Comparison of ENCODE assay signal across 9 mouse cellular contexts in genomic region chr12:13602414-13602813, GRCm38 (mm10).
A peak's percentile ranks its signal among the peaks of the same experiment; 100 is the strongest.
DNase-seq lines count a peak whose midpoint lies in the region; ATAC-seq and TF ChIP-seq lines count a peak whose summit lies in the region.
"Had no signal": no experiment of that assay in that cellular context is flagged by ENCODE, and none has a peak within 500 bp of the region (broad histone marks: within the 10 kb centered on the region; RNA-seq: fewer than 3 reads in every experiment).

No protein-coding gene starts in this region.

- H3K4me3 ChIP-seq in hindbrain, embryonic 13.5 days: no peak overlapping the region
- no peak overlapping the region for H3K4me3 ChIP-seq in stomach, postnatal 0 days (ENCODE audit: low read depth, low read length)
- H3K4me3 ChIP-seq: limb, embryonic 13.5 days had no signal

- no peaks in the 10 kb centered on the region for H3K27me3 ChIP-seq in hindbrain, embryonic 13.5 days
- H3K27me3 ChIP-seq in stomach, postnatal 0 days (ENCODE audit: control insufficient read depth, insufficient read depth, low read length): no peaks in the 10 kb centered on the region
- H3K27me3 ChIP-seq: limb, embryonic 13.5 days had no signal

- ATAC-seq in hindbrain, embryonic 13.5 days (ENCODE audit: low FRiP score): 0 out of 2 replicates have a peak, but pooled peaks have one; percentile 26
- ATAC-seq in stomach, postnatal 0 days (ENCODE audit: low FRiP score, low TSS enrichment): no peak
- ATAC-seq in activated CD4-positive, CD25-positive, alpha-beta regulatory T cell, adult 4 months: no peak

- H3K4me2 ChIP-seq in hindbrain, embryonic 13.5 days: no peak overlapping the region
- no peak overlapping the region for H3K4me2 ChIP-seq in stomach, postnatal 0 days (replicated peaks; ENCODE audit: low read depth)
- H3K4me2 ChIP-seq: limb, embryonic 13.5 days had no signal

- no peak for TF ChIP-seq EP300 in stomach, postnatal 0 days (optimal IDR thresholded peaks at IDR 0.05)

- no peak overlapping the region for H3K9ac ChIP-seq in hindbrain, embryonic 13.5 days
- H3K9ac ChIP-seq in stomach, postnatal 0 days (ENCODE audit: low read length): no peak overlapping the region
- H3K9ac ChIP-seq: limb, embryonic 13.5 days had no signal

- peak; percentile 67 for TF ChIP-seq CTCF in stomach, postnatal 0 days (IDR thresholded peaks at IDR 0.05; ENCODE audit: low read depth)

- intact Hi-C loops in heart, postnatal 25 days (cut with DNase I): loop anchor here (5.0 kb wide), 1 partner anchor 715 kb away; no protein-coding TSS in a partner anchor

- no peaks in the 10 kb centered on the region for H3K36me3 ChIP-seq in hindbrain, embryonic 13.5 days
- no peaks in the 10 kb centered on the region for H3K36me3 ChIP-seq in stomach, postnatal 0 days (ENCODE audit: control insufficient read depth, insufficient read depth, low read length)
- H3K36me3 ChIP-seq: limb, embryonic 13.5 days had no signal

- H3K4me1 ChIP-seq in hindbrain, embryonic 13.5 days (replicated peaks): no peaks in the 10 kb centered on the region
- no peaks in the 10 kb centered on the region for H3K4me1 ChIP-seq in stomach, postnatal 0 days (replicated peaks; ENCODE audit: control insufficient read depth, insufficient read depth)

- no peak overlapping the region for H3K27ac ChIP-seq in hindbrain, embryonic 13.5 days
- H3K27ac ChIP-seq in stomach, postnatal 0 days (replicated peaks): no peak overlapping the region
- H3K27ac ChIP-seq: limb, embryonic 13.5 days had no signal

- peak; percentile 33 for DNase-seq in heart, adult 11 months
- DNase-seq in heart, postnatal 25 days (ENCODE audit: low spot score): no peak
- peak; percentile 14 for DNase-seq in urinary bladder, postnatal 14 days (ENCODE audit: low spot score)
- no peak for DNase-seq in urinary bladder, postnatal 10 days (ENCODE audit: low spot score)
- DNase-seq in stomach, postnatal 0 days (ENCODE audit: low spot score): no peak
- no peak for DNase-seq in testis, postnatal 10 days (ENCODE audit: low spot score)

- H3K9me3 ChIP-seq in hindbrain, embryonic 13.5 days: no peaks in the 10 kb centered on the region
- no peaks in the 10 kb centered on the region for H3K9me3 ChIP-seq in stomach, postnatal 0 days (ENCODE audit: control insufficient read depth, low read length)
- H3K9me3 ChIP-seq: limb, embryonic 13.5 days had no signal

Comparison
In these comparisons a context has a peak if more than half of its experiments do, and no peak if none do; other contexts are left out.
1. DNase-seq: peak in heart, adult 11 months (single experiment) and urinary bladder, postnatal 14 days (single experiment); none in heart, postnatal 25 days (single experiment), urinary bladder, postnatal 10 days (single experiment), stomach, postnatal 0 days (single experiment) and testis, postnatal 10 days (single experiment).